Mouse (Mus musculus) layer of hippocampus, adult 2 months (tissue): ENCODE measurements around the gene 1810055G02Rik. TPM values are rescaled to one million over a fixed set of nuclear protein-coding genes. Genes with fewer than 3 reads are reported as not detected.

ENCODE experiments used
- DNase-seq, 2 experiments: peaks; one replicate each; pipeline ENCODE4 v3.0.0; 2022; ENCODE audit warnings: low spot score in 2 of 2
- H3K27ac ChIP-seq: fragments of 200-600 bp; 2 replicates; pipeline ENCODE4 v1.8.1; 2022
- H3K4me3 ChIP-seq: fragments of 200-600 bp; 2 replicates; pipeline ENCODE4 v1.8.1; 2022; ENCODE audit warnings: mild to moderate bottlenecking
- CTCF ChIP-seq: fragments of 200-600 bp; conservative IDR thresholded peaks from 2 replicates; pipeline ENCODE4 v1.8.1; 2022; ENCODE audit warnings: antibody characterized with exemption, mild to moderate bottlenecking, moderate library complexity
- total RNA-seq, 2 experiments: library from RNA; stranded (reverse); gene quantifications; 2 replicates each; pipeline ENCODE4 v1.2.3; 2021

The 1810055G02Rik gene
- total RNA-seq, 2 experiments from 2014 or later, result 23.3 to 27.2 TPM

DNA sequence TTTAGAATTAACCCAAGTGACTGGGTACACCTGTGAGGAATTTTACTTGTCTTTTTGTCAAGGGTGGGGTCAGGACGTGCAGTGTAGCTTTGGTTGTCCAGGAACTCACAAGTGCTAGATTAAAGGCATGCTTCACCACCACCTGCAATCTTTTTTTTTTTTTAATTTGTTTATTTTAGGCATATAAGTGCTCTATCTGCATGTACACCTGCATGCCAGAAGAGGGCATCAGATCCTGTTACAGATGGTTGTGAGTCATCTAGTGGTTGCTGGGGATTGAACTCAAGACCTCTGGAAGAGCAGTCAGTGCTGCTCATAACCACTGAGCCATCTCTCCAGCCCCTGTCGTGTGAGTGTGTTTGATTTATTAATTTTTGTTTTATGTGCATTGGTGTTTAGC, 20.8 kb downstream of the 1810055G02Rik start:
- DNase-seq, result no peak
- peak; percentile 36 for TF ChIP-seq CTCF

DNA sequence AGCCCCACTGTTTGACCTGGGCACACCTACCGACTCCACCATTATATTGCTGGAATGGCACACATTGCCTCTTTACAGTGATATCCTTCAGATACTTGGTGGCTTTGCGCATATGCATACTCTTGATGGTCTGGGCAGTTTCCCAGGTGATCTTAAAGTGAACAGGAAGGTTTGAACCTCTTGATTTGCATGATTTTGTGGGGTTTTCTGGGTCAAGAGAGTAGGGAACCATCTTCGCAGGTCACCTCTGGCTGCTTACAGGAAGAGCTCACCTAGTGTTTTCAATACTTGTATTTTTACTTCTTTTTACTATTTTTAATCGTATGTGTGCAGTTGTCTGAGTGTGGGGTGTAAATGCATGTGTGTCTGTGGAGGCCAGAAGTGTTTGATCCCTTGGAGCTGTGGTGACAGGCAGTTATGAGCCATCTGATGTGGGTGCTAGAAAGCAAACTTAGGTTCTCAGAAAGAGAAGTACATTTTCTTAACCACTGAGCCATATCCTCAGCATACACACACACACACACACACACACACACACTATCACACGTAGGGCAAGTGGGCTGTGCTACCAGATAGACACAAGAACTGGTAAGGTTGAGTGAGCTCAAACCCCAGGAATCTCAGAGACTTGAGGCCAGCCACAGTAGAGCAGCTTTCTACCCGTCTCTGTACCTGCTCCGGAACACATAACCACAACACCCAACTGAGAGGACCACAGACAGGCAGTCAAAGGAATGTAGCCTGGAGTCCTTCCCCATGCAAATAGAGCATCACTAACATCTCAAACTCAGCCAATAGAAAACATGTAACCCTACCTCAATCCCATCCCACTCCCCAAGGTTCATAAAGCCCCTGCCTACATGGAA, 22.9 kb downstream of the 1810055G02Rik start:
- no peak overlapping the region for H3K27ac ChIP-seq
- H3K4me3 ChIP-seq, result no peak overlapping the region
- TF ChIP-seq CTCF, result no peak
- no peak for DNase-seq

More for the DNA sequence above, 20.8 kb downstream of the 1810055G02Rik start:
- Histone ChIP-seq H3K27ac (no peak overlapping the region), H3K4me3 (no peak overlapping the region)

DNA sequence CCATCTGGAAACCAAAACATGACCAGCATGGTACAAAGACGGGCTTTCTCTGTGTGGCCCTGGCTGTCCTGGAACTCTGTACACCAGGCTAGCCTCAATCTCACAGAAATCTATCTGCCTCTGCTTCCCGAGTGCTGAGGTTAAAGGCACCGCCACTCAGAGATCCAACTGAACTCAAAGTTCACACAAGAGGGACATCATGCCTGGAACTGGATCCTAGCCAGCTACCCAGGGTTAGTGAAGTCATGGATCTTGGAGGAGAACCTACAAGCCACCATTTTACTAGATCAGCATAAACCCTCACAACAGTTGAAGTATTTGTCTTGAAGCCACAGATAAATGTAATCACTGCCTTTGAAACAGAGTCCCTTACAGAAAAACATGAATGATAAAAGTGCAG, 27.9 kb downstream of the 1810055G02Rik start:
- Histone ChIP-seq H3K27ac (no peak overlapping the region), H3K4me3 (no peak overlapping the region)
- no peak for DNase-seq
- no peak for TF ChIP-seq CTCF

DNA sequence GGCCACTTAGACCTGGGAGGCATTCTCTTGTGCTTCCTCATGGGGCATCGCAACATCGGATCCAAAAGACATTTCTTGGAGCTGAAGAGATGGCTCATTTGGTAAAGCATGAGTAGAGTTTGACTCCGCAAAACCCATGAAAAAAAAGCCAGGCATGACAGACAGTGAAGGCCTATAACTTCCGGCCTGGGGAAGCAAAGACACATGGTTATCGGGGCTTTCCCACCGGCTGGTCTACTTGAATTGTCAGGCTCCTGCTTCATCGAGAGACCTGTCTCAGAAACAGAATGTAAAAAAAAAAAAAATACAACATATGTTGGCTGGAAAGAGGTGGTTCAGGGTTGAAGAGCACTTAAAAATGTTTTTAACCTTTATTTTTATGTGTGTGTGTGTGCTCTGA, 31.6 kb downstream of the 1810055G02Rik start:
- TF ChIP-seq CTCF, result no peak
- no peak overlapping the region for H3K4me3 ChIP-seq
- H3K27ac ChIP-seq, result no peak overlapping the region
- DNase-seq, result no peak

GRCm38 (mm10) chr19:3742716-3743115, 34.6 kb downstream of the 1810055G02Rik start:
- no peak overlapping the region for H3K27ac ChIP-seq
- DNase-seq, result no peak
- no peak for TF ChIP-seq CTCF
- no peak overlapping the region for H3K4me3 ChIP-seq

DNA sequence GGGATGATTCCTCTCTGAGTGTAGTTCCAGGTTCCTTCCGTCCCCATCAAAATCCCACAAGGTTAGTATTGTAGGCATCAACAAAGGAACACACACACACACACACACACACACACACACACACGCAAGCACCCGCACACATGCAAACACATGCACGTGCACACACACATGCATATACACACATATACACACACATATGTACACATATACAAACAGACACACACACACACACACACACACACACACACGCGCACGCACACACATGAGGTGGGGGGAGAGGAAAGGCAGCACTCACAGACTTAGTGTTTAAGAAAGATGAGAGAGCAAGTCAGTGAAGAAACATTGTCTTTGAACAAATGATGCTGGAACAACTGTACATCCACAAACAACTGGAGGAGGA, 35.3 kb downstream of the 1810055G02Rik start:
- H3K27ac ChIP-seq, result no peak overlapping the region
- no peak overlapping the region for H3K4me3 ChIP-seq
- no peak for DNase-seq
- TF ChIP-seq CTCF, result no peak

GRCm38 (mm10) chr19:3743851-3744512, 35.9 kb downstream of the 1810055G02Rik start:
- peak; percentile 59 for DNase-seq
- Histone ChIP-seq H3K27ac (peak overlapping the region; percentile 91), H3K4me3 (peak overlapping the region; percentile 62)
- TF ChIP-seq CTCF, result peak; percentile 28

- no peak for DNase-seq
- Histone ChIP-seq H3K4me3 (no peak overlapping the region), H3K27ac (no peak overlapping the region)
- TF ChIP-seq CTCF, result no peak
Measured at GRCm38 (mm10) chr19:3752621-3753239, 44.6 kb downstream of the 1810055G02Rik start.

DNA sequence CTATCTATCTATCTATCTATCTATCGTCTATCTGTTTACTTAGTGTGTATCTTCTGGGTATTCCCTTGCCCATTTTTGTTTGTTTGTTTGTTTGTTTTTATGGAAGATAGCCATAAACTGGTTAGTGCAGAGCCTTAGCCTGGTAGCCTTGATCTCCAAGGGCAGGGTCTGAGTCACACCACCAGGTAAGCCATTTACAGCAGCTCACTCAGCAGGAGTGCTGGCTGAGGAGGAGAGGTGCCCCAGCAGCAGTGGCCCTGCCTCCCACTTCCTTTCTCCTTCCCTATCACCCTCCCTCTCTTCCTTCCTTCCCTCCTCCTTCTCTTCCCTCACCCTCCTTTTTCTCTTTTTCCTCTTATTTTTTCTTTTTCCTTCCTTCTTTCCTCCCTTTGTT, 45.1 kb downstream of the 1810055G02Rik start:
- H3K4me3 ChIP-seq, result no peak overlapping the region
- no peak overlapping the region for H3K27ac ChIP-seq
- no peak for TF ChIP-seq CTCF
- no peak for DNase-seq

- TF ChIP-seq CTCF, result no peak
- H3K27ac ChIP-seq, result no peak overlapping the region
- DNase-seq, result no peak
- H3K4me3 ChIP-seq, result no peak overlapping the region
Measured at GRCm38 (mm10) chr19:3753738-3754137, 45.6 kb downstream of the 1810055G02Rik start.

GRCm38 (mm10) chr19:3757861-3758260, 49.8 kb downstream of the 1810055G02Rik start:
- TF ChIP-seq CTCF, result no peak
- H3K27ac ChIP-seq, result no peak overlapping the region
- H3K4me3 ChIP-seq, result no peak overlapping the region
- no peak for DNase-seq

DNA sequence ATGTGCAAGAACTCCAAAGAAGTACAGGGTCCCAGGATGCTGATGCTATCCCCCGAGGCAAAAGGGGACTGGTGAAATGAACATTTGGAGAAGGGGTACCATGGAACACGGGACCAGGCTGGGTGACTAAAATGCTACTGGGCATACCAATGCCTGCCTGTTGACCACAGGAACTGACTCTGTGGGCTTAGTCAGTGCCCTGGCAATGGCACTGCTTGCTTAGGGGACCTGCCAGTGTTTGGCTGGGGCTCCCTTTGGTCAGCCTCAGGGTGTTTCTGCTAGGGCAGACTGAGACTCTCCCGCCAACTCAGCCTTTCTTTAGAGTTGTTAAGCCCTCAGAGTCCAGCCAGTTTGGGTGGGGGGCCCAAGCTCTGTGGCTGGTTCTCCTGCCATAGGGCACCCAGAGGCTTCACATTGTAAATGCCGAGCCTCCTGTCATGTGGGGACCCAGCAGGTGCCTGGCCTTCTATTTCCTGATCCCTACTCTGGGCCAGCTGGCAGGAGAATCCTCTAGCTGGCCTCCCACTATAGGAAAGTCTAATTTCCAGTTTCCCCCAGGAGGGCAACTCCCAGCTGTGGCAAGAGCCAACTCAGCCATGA, 57.2 kb downstream of the 1810055G02Rik start:
- DNase-seq, result no peak
- Histone ChIP-seq H3K4me3 (no peak overlapping the region), H3K27ac (no peak overlapping the region)
- TF ChIP-seq CTCF, result no peak

- H3K27ac ChIP-seq, result no peak overlapping the region
- H3K4me3 ChIP-seq, result no peak overlapping the region
- DNase-seq, result no peak
- TF ChIP-seq CTCF, result no peak
Measured at GRCm38 (mm10) chr19:3766378-3766777, 58.3 kb downstream of the 1810055G02Rik start.
